Mouse (Mus musculus): ENCODE results near the gene Zfp282. TPM values are rescaled to one million over a fixed set of nuclear protein-coding genes. Genes with fewer than 3 reads are reported as not detected.

Gene Zfp282
- 8.4 and 10.6 TPM in 2 replicates for polyA plus RNA-seq (2012; rRNA removed; ENCODE audit: low replicate concordance)

GRCm38 (mm10) chr6:47877058-47877457, at the start of gene Zfp282:
TSS of gene Zfp282 (plus strand) at chr6:47877204.

GRCm38 (mm10) chr6:47830104-47831078, 46.6 kb upstream of the Zfp282 start, which contains the start of gene Zfp786:
TSS of gene Zfp786 (minus strand) at chr6:47830867.

GRCm38 (mm10) chr6:47835482-47835983, 41.5 kb upstream of the Zfp282 start, which contains the start of gene Zfp398:
TSS of gene Zfp398 (plus strand) at chr6:47835661.

GRCm38 (mm10) chr6:47920447-47921340, 43.7 kb downstream of the Zfp282 start, which contains the start of gene Zfp212:
TSS of gene Zfp212 (plus strand) at chr6:47920476.

GRCm38 (mm10) chr6:47953191-47953726, 76.3 kb downstream of the Zfp282 start, which contains the start of gene Zfp956:
TSS of gene Zfp956 (plus strand) at chr6:47953390.

Other genes starting within 250 kb of the Zfp282 start
- gene Pdia4, start 63.8 kb upstream of the Zfp282 start, polyA plus RNA-seq (2012; rRNA removed; ENCODE audit: low replicate concordance): 19.3 and 36.7 TPM in 2 replicates
- gene Zfp786, start 46.3 kb upstream of the Zfp282 start, polyA plus RNA-seq (2012; rRNA removed; ENCODE audit: low replicate concordance): 0.20 and 0.30 TPM in 2 replicates
- gene Zfp398, start 41.5 kb upstream of the Zfp282 start, polyA plus RNA-seq (2012; rRNA removed; ENCODE audit: low replicate concordance): 11.4 and 12.6 TPM in 2 replicates
- gene Zfp212, start 43.3 kb downstream of the Zfp282 start, polyA plus RNA-seq (2012; rRNA removed; ENCODE audit: low replicate concordance): 8.7 and 11.0 TPM in 2 replicates
- gene Zfp956, start 76.2 kb downstream of the Zfp282 start, polyA plus RNA-seq (2012; rRNA removed; ENCODE audit: low replicate concordance): 14.5 and 17.6 TPM in 2 replicates
- 24.2 and 27.6 TPM in 2 replicates for gene Zfp777, start 171.7 kb downstream of the Zfp282 start, polyA plus RNA-seq (2012; rRNA removed; ENCODE audit: low replicate concordance)
- gene Zfp746, start 209.4 kb downstream of the Zfp282 start, polyA plus RNA-seq (2012; rRNA removed; ENCODE audit: low replicate concordance): 23.9 and 29.6 TPM in 2 replicates

Measured in mammary gland, adult 2 months (tissue).